Comparison of ENCODE assay signal across 20 mouse cellular contexts in genomic region chrX:36115171-36115570, GRCm38 (mm10).
"Had no signal": no experiment of that assay in that cellular context is flagged by ENCODE, and none has a peak within 500 bp of the region (broad histone marks: within the 10 kb centered on the region; RNA-seq: fewer than 3 reads in every experiment).

No protein-coding gene starts in this region.

- H3K9me3 ChIP-seq: kidney, embryonic 15.5 days; limb, embryonic 12.5 days; limb, embryonic 15.5 days; liver, embryonic 15.5 days; midbrain, embryonic 12.5 days; neural tube, embryonic 13.5 days; stomach, embryonic 15.5 days had no signal

- H3K9ac ChIP-seq: kidney, embryonic 15.5 days; limb, embryonic 12.5 days; limb, embryonic 15.5 days; liver, embryonic 15.5 days; midbrain, embryonic 12.5 days; neural tube, embryonic 13.5 days; stomach, embryonic 15.5 days had no signal

- H3K27me3 ChIP-seq: kidney, embryonic 15.5 days; limb, embryonic 12.5 days; limb, embryonic 15.5 days; neural tube, embryonic 13.5 days; stomach, embryonic 15.5 days had no signal

- H3K4me3 ChIP-seq: kidney, embryonic 15.5 days; limb, embryonic 12.5 days; limb, embryonic 15.5 days; liver, embryonic 15.5 days; midbrain, embryonic 12.5 days; neural tube, embryonic 13.5 days; stomach, embryonic 15.5 days had no signal

- H3K4me1 ChIP-seq: kidney, embryonic 15.5 days; limb, embryonic 12.5 days; liver, embryonic 15.5 days; midbrain, embryonic 12.5 days; neural tube, embryonic 13.5 days; stomach, embryonic 15.5 days had no signal

- H3K36me3 ChIP-seq: kidney, embryonic 15.5 days; limb, embryonic 12.5 days; limb, embryonic 15.5 days; liver, embryonic 15.5 days; midbrain, embryonic 12.5 days; neural tube, embryonic 13.5 days; stomach, embryonic 15.5 days had no signal

- ATAC-seq: midbrain, embryonic 16.5 days had no signal

- DNase-seq: kidney, adult 11 months; kidney, adult 8-10 months; kidney, postnatal 10 days; kidney, postnatal 36 days; left cerebral cortex, postnatal 4 days; lung, adult 2 months; retina, postnatal 1 day; right cerebral cortex, postnatal 25 days; spleen, adult 18-20 months; thymus, postnatal 25 days had no signal

- H3K4me2 ChIP-seq: kidney, embryonic 15.5 days; limb, embryonic 12.5 days; limb, embryonic 15.5 days; liver, embryonic 11.5 days; liver, embryonic 15.5 days; midbrain, embryonic 12.5 days; neural tube, embryonic 13.5 days; stomach, embryonic 15.5 days had no signal

- H3K27ac ChIP-seq: kidney, embryonic 15.5 days; limb, embryonic 12.5 days; limb, embryonic 15.5 days; liver, embryonic 15.5 days; macrophage; midbrain, embryonic 12.5 days; neural tube, embryonic 13.5 days; stomach, embryonic 15.5 days had no signal
